Mouse (Mus musculus): ENCODE data around the gene Pdhb. TPM values are rescaled to one million over a fixed set of nuclear protein-coding genes. Genes with fewer than 3 reads are reported as not detected.

Pdhb gene
- polyA plus RNA-seq (2016; fragmentation: Nextera tagmentation; extraction: Ambion mirVana): 200 TPM in 2 replicates

DNA sequence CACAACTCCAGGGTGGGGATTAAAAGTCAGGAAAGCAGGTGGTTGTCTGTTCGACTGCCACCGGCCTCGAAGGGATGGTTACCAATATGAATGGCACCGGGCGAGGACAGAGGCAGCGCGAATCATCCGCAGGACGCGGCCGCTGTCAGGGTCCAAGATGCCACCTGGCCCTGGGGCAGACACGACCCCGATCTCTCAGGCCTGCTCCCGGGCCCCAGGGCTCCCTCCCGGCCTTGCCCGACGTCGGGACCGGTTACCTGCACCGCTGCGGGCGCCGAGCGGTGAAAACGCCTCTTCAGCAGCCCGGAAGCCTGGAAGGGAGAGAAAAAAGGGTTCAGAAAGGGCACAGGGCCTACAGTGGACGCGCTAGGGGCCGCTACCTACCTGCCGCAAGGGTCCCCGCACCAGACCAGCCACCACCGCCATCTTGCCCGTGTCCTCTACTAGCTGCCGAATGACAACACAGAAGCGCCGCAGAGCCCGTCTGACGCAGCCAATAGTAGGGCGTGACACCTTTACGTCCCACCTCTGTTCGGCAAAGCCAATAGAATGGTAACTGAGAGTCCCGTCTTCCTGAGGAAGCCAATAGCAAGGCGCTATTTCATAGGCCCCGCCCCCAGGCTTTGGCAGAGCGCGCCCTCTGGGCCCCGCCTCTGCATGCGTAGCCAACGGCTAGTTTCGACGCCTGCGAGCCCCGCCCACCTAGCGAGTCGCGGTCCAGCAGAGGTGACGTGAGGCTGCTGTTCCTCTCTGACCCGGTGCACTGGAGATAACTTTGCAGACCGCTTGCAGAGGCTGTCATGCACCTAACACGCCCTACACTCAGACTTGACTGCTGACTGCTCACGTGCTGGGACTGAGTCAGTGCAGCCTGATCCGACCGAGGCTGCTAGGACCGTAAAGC is at the start of gene Pdhb:
Gene Pdhb, minus strand, starts transcription at position 519 of the 904 bp plus-strand sequence.
- peak within 1 kb of the TSS; percentile 86 for H3K27ac ChIP-seq
- peak within 1 kb of the TSS; percentile 90 for H3K9ac ChIP-seq (replicated peaks)
- H3K4me1 ChIP-seq (replicated peaks): peaks cover 7% of the 10 kb centered on the region
- peak within 1 kb of the TSS; percentile 94 for H3K4me3 ChIP-seq (replicated peaks)
- H3K4me2 ChIP-seq: peak within 1 kb of the TSS; percentile 79
- H3K27me3 ChIP-seq: no peaks in the 10 kb centered on the region
- H3K9me3 ChIP-seq: no peaks in the 10 kb centered on the region
- peak; percentile 100 for ATAC-seq (ENCODE audit: insufficient number of reproducible peaks, insufficient read depth, low FRiP score, low TSS enrichment, low read depth)
- peaks cover 34% of the 10 kb centered on the region for H3K36me3 ChIP-seq
- WGBS: under 1% methylated on average over 64 of the region's 64 CpGs

DNA sequence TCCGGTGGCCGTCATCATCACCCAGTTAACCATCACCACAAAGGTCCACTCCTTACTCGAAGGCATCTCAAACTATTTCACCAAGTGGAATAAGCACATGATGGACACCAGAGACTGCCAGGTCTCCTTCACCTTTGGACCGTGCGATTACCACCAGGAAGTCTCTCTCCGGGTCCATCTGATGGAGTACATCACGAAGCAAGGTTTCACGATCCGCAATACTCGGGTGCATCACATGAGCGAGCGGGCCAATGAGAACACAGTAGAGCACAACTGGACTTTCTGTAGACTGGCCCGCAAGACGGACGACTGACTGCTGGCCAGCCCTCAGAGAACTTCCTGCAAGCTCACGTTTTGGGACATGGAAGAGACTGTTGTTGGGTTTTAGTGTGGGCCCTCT is 49.7 kb upstream of the Pdhb start:
- Histone ChIP-seq H3K27me3 (no peaks in the 10 kb centered on the region), H3K4me3 (replicated peaks) (no peak overlapping the region), H3K9me3 (no peaks in the 10 kb centered on the region), H3K9ac (replicated peaks) (no peak overlapping the region), H3K36me3 (peaks cover 28% of the 10 kb centered on the region), H3K4me1 (replicated peaks) (peaks cover 10% of the 10 kb centered on the region), H3K27ac (no peak overlapping the region), H3K4me2 (no peak overlapping the region)
- no peak for ATAC-seq (ENCODE audit: insufficient number of reproducible peaks, insufficient read depth, low FRiP score, low TSS enrichment, low read depth)
- 95% methylated on average over 16 of the region's 16 CpGs for WGBS

DNA sequence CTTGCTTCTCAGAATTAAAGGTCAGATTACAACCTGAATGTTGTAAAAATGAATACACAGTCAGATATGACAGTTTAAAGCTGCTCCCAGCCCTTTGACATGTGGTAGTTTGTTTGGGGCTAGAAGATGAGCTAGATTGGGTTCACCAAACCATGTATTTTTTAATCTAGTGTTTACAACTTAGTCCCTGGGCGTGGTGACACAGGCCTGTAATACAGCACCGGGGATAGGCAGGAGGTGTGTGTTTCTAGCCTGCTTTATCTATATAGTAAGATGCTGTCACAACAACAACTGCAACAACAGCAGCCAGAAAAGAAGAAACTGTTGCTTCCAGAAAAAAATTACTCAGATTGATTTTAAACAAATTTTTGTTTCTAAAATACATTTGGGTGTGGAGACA is 48.1 kb upstream of the Pdhb start:
- Histone ChIP-seq H3K9ac (replicated peaks) (no peak overlapping the region), H3K4me2 (no peak overlapping the region), H3K27ac (no peak overlapping the region), H3K36me3 (peaks cover 28% of the 10 kb centered on the region), H3K27me3 (0 out of 2 replicates have a peak, but pooled peaks cover 2% of the 10 kb centered on the region), H3K4me1 (replicated peaks) (peaks cover 16% of the 10 kb centered on the region), H3K4me3 (replicated peaks) (no peak overlapping the region), H3K9me3 (no peaks in the 10 kb centered on the region)
- WGBS: 87% methylated on average over 2 of the region's 2 CpGs
- ATAC-seq (ENCODE audit: insufficient number of reproducible peaks, insufficient read depth, low FRiP score, low TSS enrichment, low read depth): no peak

DNA sequence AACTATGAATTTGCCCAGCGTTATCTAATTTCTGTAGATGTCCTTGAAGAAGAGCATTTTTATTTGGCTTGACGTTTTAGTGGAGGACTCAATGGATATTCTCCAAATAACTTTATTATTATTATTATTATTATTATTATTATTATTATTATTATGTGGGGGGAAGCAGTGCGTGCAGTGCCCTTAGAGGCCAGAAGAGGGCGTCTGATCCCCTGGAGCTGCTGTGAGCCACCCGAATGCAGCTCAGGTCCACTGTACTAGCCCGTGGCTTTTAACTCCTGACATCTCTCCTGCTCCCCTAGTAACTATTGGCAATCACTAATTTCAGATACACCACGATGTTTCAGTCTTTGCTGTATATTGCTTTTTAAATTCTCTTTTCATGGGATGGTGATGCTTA is 47.5 kb upstream of the Pdhb start:
- 67% methylated on average over 7 of the region's 7 CpGs for WGBS
- no peak for ATAC-seq (ENCODE audit: insufficient number of reproducible peaks, insufficient read depth, low FRiP score, low TSS enrichment, low read depth)
- Histone ChIP-seq H3K27ac (no peak overlapping the region), H3K4me3 (replicated peaks) (no peak overlapping the region), H3K27me3 (0 out of 2 replicates have a peak, but pooled peaks cover 8% of the 10 kb centered on the region), H3K9ac (replicated peaks) (no peak overlapping the region), H3K4me1 (replicated peaks) (peaks cover 22% of the 10 kb centered on the region), H3K4me2 (no peak overlapping the region), H3K36me3 (peaks cover 28% of the 10 kb centered on the region), H3K9me3 (no peaks in the 10 kb centered on the region)

DNA sequence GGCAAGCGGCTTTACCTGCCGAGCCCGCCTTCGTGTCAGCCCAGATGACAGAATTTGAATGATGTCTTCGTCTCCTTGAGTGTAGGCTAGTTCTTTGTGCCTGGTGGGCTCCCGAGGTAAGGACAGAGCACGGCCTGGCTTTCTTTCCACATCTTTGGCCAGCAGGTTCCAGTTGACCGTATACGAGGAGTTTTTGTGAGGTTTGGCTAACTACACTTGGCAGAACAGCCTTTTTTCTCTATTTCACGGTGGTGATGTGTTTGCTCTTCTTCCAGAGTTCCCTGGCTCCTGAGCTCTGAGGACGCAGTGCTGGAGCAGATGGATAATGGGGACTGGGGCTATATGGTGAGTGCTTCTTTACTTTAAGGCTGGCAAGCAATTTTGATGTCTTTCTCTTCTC is 47.1 kb upstream of the Pdhb start:
- H3K36me3 ChIP-seq: peaks cover 28% of the 10 kb centered on the region
- no peak overlapping the region for H3K4me2 ChIP-seq
- no peaks in the 10 kb centered on the region for H3K9me3 ChIP-seq
- H3K4me1 ChIP-seq (replicated peaks): peaks cover 26% of the 10 kb centered on the region
- 75% methylated on average over 11 of the region's 11 CpGs for WGBS
- H3K27me3 ChIP-seq: 0 out of 2 replicates have a peak, but pooled peaks cover 10% of the 10 kb centered on the region
- H3K27ac ChIP-seq: no peak overlapping the region
- H3K9ac ChIP-seq (replicated peaks): no peak overlapping the region
- no peak for ATAC-seq (ENCODE audit: insufficient number of reproducible peaks, insufficient read depth, low FRiP score, low TSS enrichment, low read depth)
- no peak overlapping the region for H3K4me3 ChIP-seq (replicated peaks)

DNA sequence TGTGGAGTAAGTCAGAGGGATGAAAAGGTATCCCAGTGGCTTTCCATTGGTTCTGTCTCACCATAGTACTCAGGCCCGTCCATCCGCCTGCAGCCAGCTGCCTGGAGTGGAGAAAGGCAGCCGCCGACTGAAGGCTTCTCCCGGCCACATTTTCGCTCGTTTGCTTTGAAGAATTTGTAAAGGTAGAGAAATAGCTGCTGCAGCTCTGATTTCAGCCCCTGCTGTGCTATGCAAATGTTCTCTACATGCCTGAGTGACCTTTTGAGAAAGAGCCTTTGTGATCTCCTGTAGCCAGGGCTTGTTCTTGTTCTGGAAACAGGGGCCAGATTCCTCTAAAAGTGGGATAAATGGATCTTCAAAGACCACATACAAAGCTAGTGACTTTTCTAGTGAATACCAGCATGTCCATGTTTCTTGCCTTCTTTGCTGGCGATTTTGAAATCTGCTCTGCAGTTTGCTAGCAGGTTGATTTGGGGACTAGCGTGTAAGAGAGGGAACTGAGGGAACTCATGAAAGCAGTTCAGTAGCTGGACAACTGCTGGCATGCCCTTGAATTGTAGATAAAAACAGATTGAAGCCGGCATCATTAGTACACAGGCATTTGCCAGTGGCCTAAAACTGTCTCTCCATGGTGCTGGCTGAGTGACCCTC is 46.0 kb upstream of the Pdhb start:
- H3K4me2 ChIP-seq: peak overlapping the region; percentile 16
- peaks cover 25% of the 10 kb centered on the region for H3K36me3 ChIP-seq
- WGBS: 34% methylated on average over 10 of the region's 10 CpGs
- ATAC-seq (ENCODE audit: insufficient number of reproducible peaks, insufficient read depth, low FRiP score, low TSS enrichment, low read depth): no peak
- H3K27me3 ChIP-seq: 0 out of 2 replicates have a peak, but pooled peaks cover 10% of the 10 kb centered on the region
- peak overlapping the region; percentile 25; the same call in 1 of the 2 replicates for H3K27ac ChIP-seq
- H3K9ac ChIP-seq (replicated peaks): no peak overlapping the region
- peaks cover 28% of the 10 kb centered on the region for H3K4me1 ChIP-seq (replicated peaks)
- H3K4me3 ChIP-seq (replicated peaks): no peak overlapping the region
- no peaks in the 10 kb centered on the region for H3K9me3 ChIP-seq

DNA sequence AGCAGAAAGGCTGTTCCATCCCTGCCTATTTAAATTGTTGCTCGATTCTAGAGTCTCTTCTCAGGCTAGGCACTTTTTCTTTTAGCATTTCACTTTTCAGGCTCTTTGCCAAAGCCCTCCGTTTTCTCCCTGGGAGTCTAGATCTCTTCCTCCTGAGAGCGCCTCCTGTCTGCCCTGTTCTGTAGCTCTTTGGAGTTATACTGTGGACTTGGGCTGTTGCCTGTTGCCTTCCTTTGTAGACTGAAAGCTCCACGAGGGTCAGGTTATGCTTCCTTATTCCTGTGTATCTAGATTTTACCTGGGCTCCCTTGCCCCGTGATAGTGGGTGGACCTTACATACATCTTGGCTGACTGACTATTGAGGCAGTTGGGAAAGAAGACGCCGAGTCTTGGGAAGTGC is 45.4 kb upstream of the Pdhb start:
- peak overlapping the region; percentile 16 for H3K4me2 ChIP-seq
- 65% methylated on average over 7 of the region's 7 CpGs for WGBS
- ATAC-seq (ENCODE audit: insufficient number of reproducible peaks, insufficient read depth, low FRiP score, low TSS enrichment, low read depth): no peak
- H3K4me1 ChIP-seq (replicated peaks): peaks cover 28% of the 10 kb centered on the region
- H3K27me3 ChIP-seq: 0 out of 2 replicates have a peak, but pooled peaks cover 10% of the 10 kb centered on the region
- H3K4me3 ChIP-seq (replicated peaks): no peak overlapping the region
- no peak overlapping the region for H3K9ac ChIP-seq (replicated peaks)
- H3K9me3 ChIP-seq: no peaks in the 10 kb centered on the region
- peak overlapping the region; percentile 25 for H3K27ac ChIP-seq
- H3K36me3 ChIP-seq: peaks cover 19% of the 10 kb centered on the region

DNA sequence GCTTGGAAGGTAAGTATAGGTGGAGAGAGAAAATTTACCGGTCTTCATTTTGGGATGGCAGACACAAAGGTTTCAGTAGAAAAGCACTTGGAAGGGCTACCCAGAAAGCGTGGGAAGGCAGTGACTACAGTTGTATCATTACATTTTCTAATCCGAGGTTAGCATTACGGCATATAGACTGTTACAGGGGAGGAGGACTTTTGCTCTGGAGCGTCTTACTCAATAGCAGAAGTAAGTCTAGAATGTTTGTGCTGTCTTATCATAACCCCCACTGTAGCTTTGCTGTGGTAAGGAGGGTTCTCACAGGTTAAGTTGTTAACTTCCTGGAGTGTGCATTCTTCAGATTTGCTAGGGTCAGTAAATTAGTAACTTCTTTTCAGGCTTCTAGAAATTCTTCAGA is 43.3 kb upstream of the Pdhb start:
- Histone ChIP-seq H3K4me2 (peak overlapping the region; percentile 87), H3K9me3 (no peaks in the 10 kb centered on the region), H3K36me3 (0 out of 2 replicates have a peak, but pooled peaks cover 3% of the 10 kb centered on the region), H3K27me3 (0 out of 2 replicates have a peak, but pooled peaks cover 10% of the 10 kb centered on the region), H3K4me3 (replicated peaks) (0 out of 2 replicates have a peak overlapping the region, but pooled peaks have one; percentile 70), H3K4me1 (replicated peaks) (peaks cover 28% of the 10 kb centered on the region), H3K27ac (no peak overlapping the region), H3K9ac (replicated peaks) (no peak overlapping the region)
- WGBS: 68% methylated on average over 5 of the region's 5 CpGs
- ATAC-seq (ENCODE audit: insufficient number of reproducible peaks, insufficient read depth, low FRiP score, low TSS enrichment, low read depth): no peak

DNA sequence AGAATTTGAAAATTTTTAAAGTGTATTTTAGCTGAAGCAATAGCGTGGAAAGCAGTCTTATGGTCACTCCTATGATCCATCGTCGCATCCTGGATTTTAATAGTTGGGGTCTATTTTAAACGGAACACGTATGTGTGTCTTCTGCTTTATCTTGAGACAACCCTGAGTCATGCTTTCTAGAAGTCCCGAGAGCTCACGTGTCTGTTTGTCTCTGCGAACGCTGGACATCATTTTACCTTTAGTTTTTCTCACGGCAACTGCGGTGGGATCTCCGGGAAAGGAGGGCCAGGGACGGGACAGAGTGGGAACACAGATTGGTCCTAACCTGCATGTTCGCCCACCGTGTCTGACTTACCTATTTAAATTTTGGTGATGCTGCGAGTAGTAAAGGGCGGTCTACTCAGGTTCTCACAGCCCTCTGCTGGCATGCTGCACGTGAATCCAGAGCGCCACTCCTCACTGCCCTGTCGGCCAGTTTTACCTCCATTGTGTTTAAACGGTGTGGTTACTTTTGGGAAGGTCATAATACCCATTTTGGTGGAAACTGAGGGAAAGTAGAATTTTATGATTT is 42.5 kb upstream of the Pdhb start:
- peak overlapping the region; percentile 70 for H3K4me3 ChIP-seq (replicated peaks)
- 18% methylated on average over 21 of the region's 21 CpGs for WGBS
- peak overlapping the region; percentile 87 for H3K4me2 ChIP-seq
- ATAC-seq (ENCODE audit: insufficient number of reproducible peaks, insufficient read depth, low FRiP score, low TSS enrichment, low read depth): no peak
- peaks cover 28% of the 10 kb centered on the region for H3K4me1 ChIP-seq (replicated peaks)
- no peaks in the 10 kb centered on the region for H3K9me3 ChIP-seq
- H3K9ac ChIP-seq (replicated peaks): no peak overlapping the region
- H3K27ac ChIP-seq: no peak overlapping the region
- 0 out of 2 replicates have a peak, but pooled peaks cover 10% of the 10 kb centered on the region for H3K27me3 ChIP-seq
- H3K36me3 ChIP-seq: no peaks in the 10 kb centered on the region

DNA sequence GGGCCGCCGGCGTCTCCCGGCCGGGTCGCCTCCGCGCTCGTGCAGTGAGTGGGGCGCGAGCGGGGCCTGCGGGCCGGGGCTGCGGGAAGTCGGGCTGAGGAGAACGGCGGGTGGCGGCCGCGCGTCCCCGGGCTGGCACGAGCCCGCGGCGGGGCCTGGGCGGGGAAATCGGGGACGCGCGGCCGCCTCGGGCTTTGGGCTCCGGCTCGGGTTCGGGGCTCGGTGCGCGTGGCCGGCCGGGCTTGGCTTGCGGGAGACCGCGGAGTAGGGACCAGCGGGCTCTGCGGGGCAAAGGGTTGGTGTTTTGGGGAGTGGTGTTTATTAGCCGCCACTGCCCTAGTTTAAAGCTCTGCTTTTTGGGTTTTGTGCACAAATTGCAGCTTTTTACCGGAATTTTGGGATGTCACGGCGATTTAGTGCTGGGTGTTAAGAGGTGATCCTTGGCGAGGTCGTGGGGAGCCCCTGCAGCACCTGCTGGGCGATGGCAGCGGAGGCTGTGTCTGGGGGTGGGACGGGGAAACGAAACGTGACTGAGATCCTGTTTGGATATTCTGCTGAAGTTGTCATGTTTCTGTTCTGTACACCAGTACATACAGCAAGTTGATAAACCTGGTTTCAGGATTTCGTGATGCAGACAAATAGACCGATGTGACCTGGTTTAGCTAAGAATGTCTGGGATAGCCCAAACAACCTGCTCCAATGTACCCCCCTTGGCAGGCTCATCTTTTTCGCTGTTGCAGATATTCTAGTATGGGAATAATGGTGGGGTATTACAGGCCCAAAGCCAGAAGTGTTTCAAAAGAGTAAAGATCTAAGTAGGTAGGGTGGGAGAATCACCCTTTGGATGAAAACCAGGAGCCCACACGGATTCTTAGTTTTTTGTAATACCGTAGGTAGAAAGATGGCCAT is 41.7 kb upstream of the Pdhb start:
- no peaks in the 10 kb centered on the region for H3K9me3 ChIP-seq
- no peaks in the 10 kb centered on the region for H3K36me3 ChIP-seq
- 0 out of 2 replicates have a peak, but pooled peaks cover 10% of the 10 kb centered on the region for H3K27me3 ChIP-seq
- peak overlapping the region; percentile 87 for H3K4me2 ChIP-seq
- H3K4me1 ChIP-seq (replicated peaks): peaks cover 28% of the 10 kb centered on the region
- H3K4me3 ChIP-seq (replicated peaks): peak overlapping the region; percentile 70
- peak; percentile 57 for ATAC-seq (ENCODE audit: insufficient number of reproducible peaks, insufficient read depth, low FRiP score, low TSS enrichment, low read depth)
- H3K27ac ChIP-seq: peak overlapping the region; percentile 73
- 4% methylated on average over 47 of the region's 63 CpGs for WGBS
- peak overlapping the region; percentile 83 for H3K9ac ChIP-seq (replicated peaks)
